12 mouse cellular contexts compared by ENCODE assay signal in genomic region chr2:73093032-73093431, GRCm38 (mm10).
DNase-seq lines count a peak whose midpoint lies in the region; ATAC-seq and TF ChIP-seq lines count a peak whose summit lies in the region.
"Had no signal": no experiment of that assay in that cellular context is flagged by ENCODE, and none has a peak within 500 bp of the region (broad histone marks: within the 10 kb centered on the region; RNA-seq: fewer than 3 reads in every experiment).

No protein-coding gene starts in this region.

- H3K9me3 ChIP-seq in forebrain, embryonic 12.5 days, result no peaks in the 10 kb centered on the region
- no peaks in the 10 kb centered on the region for H3K9me3 ChIP-seq in forebrain, embryonic 11.5 days (ENCODE audit: control insufficient read depth, low read length)
- H3K9me3 ChIP-seq in liver, postnatal 0 days (ENCODE audit: low read length), result no peaks in the 10 kb centered on the region
- H3K9me3 ChIP-seq: neural tube, embryonic 13.5 days had no signal

- H3K9ac ChIP-seq in forebrain, embryonic 12.5 days, result no peak overlapping the region
- H3K9ac ChIP-seq in forebrain, embryonic 11.5 days (ENCODE audit: low read length), result no peak overlapping the region
- H3K9ac ChIP-seq in liver, postnatal 0 days (replicated peaks), result no peak overlapping the region
- H3K9ac ChIP-seq: neural tube, embryonic 13.5 days had no signal

- peaks cover 13% of the 10 kb centered on the region for H3K4me1 ChIP-seq in forebrain, embryonic 12.5 days
- H3K4me1 ChIP-seq in forebrain, embryonic 11.5 days (replicated peaks; ENCODE audit: control insufficient read depth, insufficient read depth, low read length), result no peaks in the 10 kb centered on the region
- H3K4me1 ChIP-seq in liver, postnatal 0 days (ENCODE audit: insufficient read depth), result peaks cover 10% of the 10 kb centered on the region

- H3K4me3 ChIP-seq in forebrain, embryonic 12.5 days (replicated peaks), result no peak overlapping the region
- no peak overlapping the region for H3K4me3 ChIP-seq in forebrain, embryonic 11.5 days (ENCODE audit: low read depth, low read length)
- H3K4me3 ChIP-seq in liver, postnatal 0 days (ENCODE audit: low read depth, low read length), result no peak overlapping the region
- H3K4me3 ChIP-seq: neural tube, embryonic 13.5 days had no signal

- H3K27me3 ChIP-seq in forebrain, embryonic 12.5 days, result no peaks in the 10 kb centered on the region
- no peaks in the 10 kb centered on the region for H3K27me3 ChIP-seq in forebrain, embryonic 11.5 days (ENCODE audit: control insufficient read depth, insufficient read depth, low read length)
- no peaks in the 10 kb centered on the region for H3K27me3 ChIP-seq in liver, postnatal 0 days (ENCODE audit: insufficient read depth, low read length)
- H3K27me3 ChIP-seq: neural tube, embryonic 13.5 days had no signal

- WGBS in forebrain, embryonic 12.5 days, result 60% methylated on average over 6 of the region's 6 CpGs
- WGBS in forebrain, embryonic 11.5 days, result 78% methylated on average over 6 of the region's 6 CpGs
- WGBS in liver, postnatal 0 days (ENCODE audit: insufficient replicate concordance), result 65% methylated on average over 6 of the region's 6 CpGs

- H3K4me2 ChIP-seq in forebrain, embryonic 12.5 days, result no peak overlapping the region
- no peak overlapping the region for H3K4me2 ChIP-seq in forebrain, embryonic 11.5 days (ENCODE audit: low read depth, low read length, severe bottlenecking)
- peak overlapping the region; percentile 39 for H3K4me2 ChIP-seq in liver, postnatal 0 days (ENCODE audit: low read depth, low read length)
- H3K4me2 ChIP-seq: neural tube, embryonic 13.5 days had no signal

- no peak for DNase-seq in forebrain, embryonic 11.5 days (ENCODE audit: low spot score)
- peak; percentile 86 for DNase-seq in spleen, adult 12 weeks (ENCODE audit: low spot score)
- no peak for DNase-seq in spleen, adult 18-20 months
- peak; percentile 86 for DNase-seq in liver, postnatal 0 days
- DNase-seq in gastrocnemius, postnatal 4 days (ENCODE audit: low spot score in 2 of 2), result no peak
- no peak for DNase-seq in embryo, embryonic 9.5 days (ENCODE audit: extremely low spot score)
- DNase-seq in embryo, embryonic 10.5 days (ENCODE audit: low spot score), result no peak
- DNase-seq: cerebellum, adult 11-12 months had no signal

- peak overlapping the region; percentile 27; the same call in 1 of the 2 replicates for H3K27ac ChIP-seq in forebrain, embryonic 12.5 days
- H3K27ac ChIP-seq in forebrain, embryonic 11.5 days (ENCODE audit: low read depth, low read length), result no peak overlapping the region
- peak overlapping the region; percentile 89 for H3K27ac ChIP-seq in liver, postnatal 0 days (ENCODE audit: low read depth)
- H3K27ac ChIP-seq: kidney, postnatal 0 days; neural tube, embryonic 13.5 days had no signal

- H3K36me3 ChIP-seq in forebrain, embryonic 12.5 days (replicated peaks), result no peaks in the 10 kb centered on the region
- H3K36me3 ChIP-seq in forebrain, embryonic 11.5 days (ENCODE audit: control insufficient read depth, insufficient read depth, low read length), result no peaks in the 10 kb centered on the region
- H3K36me3 ChIP-seq in liver, postnatal 0 days (replicated peaks; ENCODE audit: insufficient read depth, low read length), result peaks cover 7% of the 10 kb centered on the region
- H3K36me3 ChIP-seq: neural tube, embryonic 13.5 days had no signal

- no peak for ATAC-seq in forebrain, embryonic 12.5 days (ENCODE audit: low FRiP score)
- ATAC-seq in forebrain, embryonic 11.5 days (replicated peaks; ENCODE audit: low FRiP score), result no peak
- peak; percentile 100 for ATAC-seq in liver, postnatal 0 days
- ATAC-seq: activated CD4-positive, CD25-positive, alpha-beta regulatory T cell, adult 4 months had no signal

- no peak for TF ChIP-seq CTCF in liver, postnatal 0 days (IDR thresholded peaks at IDR 0.05; ENCODE audit: low read depth)

- peak; percentile 100 for TF ChIP-seq EP300 in liver, postnatal 0 days (IDR thresholded peaks at IDR 0.05; ENCODE audit: low read depth)

Comparison
In these comparisons a context has a peak if more than half of its experiments do, and no peak if none do; other contexts are left out.
1. DNase-seq: peak in spleen, adult 12 weeks (single experiment) and liver, postnatal 0 days (single experiment); none in forebrain, embryonic 11.5 days (single experiment), spleen, adult 18-20 months (0 of 2), gastrocnemius, postnatal 4 days (0 of 2), embryo, embryonic 9.5 days (single experiment) and embryo, embryonic 10.5 days (single experiment).